Mouse (Mus musculus) heart, adult 2 months (tissue): Measurements from ENCODE around the gene Grin2d.

Experiments used
- EP300 ChIP-seq: fragments of 200-500 bp; IDR thresholded peaks from 2 replicates; pipeline ENCODE4 v1.6.1; 2011; ENCODE audit warnings: low read depth, low read length, control low read depth; ENCODE audit not compliant: insufficient read depth
- POLR2A ChIP-seq: fragments of 200-500 bp; IDR thresholded peaks from 2 replicates; pipeline ENCODE4 v1.6.1; 2011; ENCODE audit warnings: mild to moderate bottlenecking, low read depth, low read length, control low read depth; ENCODE audit not compliant: insufficient read depth

GRCm38 (mm10) chr7:45848447-45849027 is 29.6 kb downstream of the Grin2d start:
- no peak for TF ChIP-seq EP300
- no peak for TF ChIP-seq POLR2A
